Mouse (Mus musculus) thymus, adult 2 months (tissue): ENCODE data around the gene Ptpn1. TPM values are rescaled to one million over a fixed set of nuclear protein-coding genes. Genes with fewer than 3 reads are reported as not detected.
A peak's percentile ranks its signal among the peaks of the same experiment; 100 is the strongest.

Experiments
- DNase-seq: peaks from one replicate; pipeline ENCODE4 v3.0.0; 2021
- H3K27ac ChIP-seq: fragments of 200-500 bp; 2 replicates; pipeline ENCODE4 v1.5.1; 2012; ENCODE audit warnings: low read length, control low read depth; ENCODE audit not compliant: control insufficient read depth, insufficient read depth
- H3K27me3 ChIP-seq: fragments of 200-500 bp; 2 replicates; pipeline ENCODE4 v1.6.1; 2012; ENCODE audit warnings: mild to moderate bottlenecking, low read length, moderate library complexity, mixed read lengths; ENCODE audit not compliant: control insufficient read depth, insufficient read depth
- H3K36me3 ChIP-seq: fragments of 200-500 bp; 2 replicates; pipeline ENCODE4 v1.6.1; 2012; ENCODE audit warnings: mild to moderate bottlenecking, low read length, moderate library complexity; ENCODE audit not compliant: control insufficient read depth, insufficient read depth
- H3K4me1 ChIP-seq: fragments of 200-500 bp; replicated peaks from 2 replicates; pipeline ENCODE4 v1.6.1; 2012; ENCODE audit warnings: low read length; ENCODE audit not compliant: control insufficient read depth, insufficient read depth
- H3K4me3 ChIP-seq: fragments of 200-500 bp; 2 replicates; pipeline ENCODE4 v1.5.1; 2012; ENCODE audit warnings: mild to moderate bottlenecking, low read length, control low read depth, moderate library complexity; ENCODE audit not compliant: control insufficient read depth, insufficient read depth
- CTCF ChIP-seq: fragments of 200-500 bp; IDR thresholded peaks from 2 replicates; pipeline ENCODE4 v1.5.1; 2012; ENCODE audit warnings: mild to moderate bottlenecking, control low read depth, low read length, moderate library complexity, borderline replicate concordance; ENCODE audit not compliant: control insufficient read depth, poor library complexity, insufficient read depth; ENCODE audit errors: extremely low read depth
- POLR2A ChIP-seq: fragments of 200-500 bp; IDR thresholded peaks from 2 replicates; pipeline ENCODE4 v1.6.1; 2012; ENCODE audit warnings: mild to moderate bottlenecking, low read length, control low read depth, moderate library complexity; ENCODE audit not compliant: control insufficient read depth, poor library complexity, insufficient read depth; ENCODE audit errors: extremely low read depth
- WGBS: fragments of 180-500 bp; shearing (Covaris S2); methylation state at CpG from one replicate; pipeline ENCODE4 v1.1.7; 2018; 5-methylcytosine and 5-hydroxymethylcytosine counted together
- polyA plus RNA-seq: library from polyadenylated mRNA; depleted of rRNA; stranded (reverse); fragments of >200 nt; gene quantifications from 2 replicates; pipeline ENCODE4 v1.2.3, GENCODE M21; 2012

The Ptpn1 gene
- polyA plus RNA-seq, 1 experiment, result 97.8 TPM

GRCm38 (mm10) chr2:167999145-167999743 is 67.4 kb downstream of the Ptpn1 start:
- DNase-seq, result no peak
- peaks cover 14% of the 10 kb centered on the region for H3K4me1 ChIP-seq
- no peak overlapping the region for H3K4me3 ChIP-seq
- TF ChIP-seq CTCF, result no peak
- no peak for TF ChIP-seq POLR2A
- H3K27me3 ChIP-seq, result no peaks in the 10 kb centered on the region
- no peaks in the 10 kb centered on the region for H3K36me3 ChIP-seq
- 93% methylated on average over 3 of the region's 3 CpGs for WGBS
- H3K27ac ChIP-seq, result no peak overlapping the region

- no peak for TF ChIP-seq CTCF
- no peak for DNase-seq
- H3K36me3 ChIP-seq, result no peaks in the 10 kb centered on the region
- 53% methylated on average over 4 of the region's 4 CpGs for WGBS
- H3K4me3 ChIP-seq, result no peak overlapping the region
- no peaks in the 10 kb centered on the region for H3K27me3 ChIP-seq
- H3K4me1 ChIP-seq, result peaks cover 7% of the 10 kb centered on the region
- no peak overlapping the region for H3K27ac ChIP-seq
These were observed 70.3 kb downstream of the Ptpn1 start for GRCm38 (mm10) chr2:168002188-168002587.

- Histone ChIP-seq H3K4me1 (peaks cover under 1% of the 10 kb centered on the region), H3K4me3 (no peak overlapping the region), H3K27ac (no peak overlapping the region), H3K36me3 (no peaks in the 10 kb centered on the region), H3K27me3 (no peaks in the 10 kb centered on the region)
- TF ChIP-seq POLR2A, result no peak
- no peak for TF ChIP-seq CTCF
- WGBS, result 90% methylated on average over 2 of the region's 2 CpGs
- DNase-seq, result no peak
These were observed 71.0 kb downstream of the Ptpn1 start for GRCm38 (mm10) chr2:168002884-168003283.

- no peaks in the 10 kb centered on the region for H3K4me1 ChIP-seq
- no peak for DNase-seq
- TF ChIP-seq POLR2A (no peak), CTCF (no peak)
These were observed 71.6 kb downstream of the Ptpn1 start for GRCm38 (mm10) chr2:168003431-168003830.

GRCm38 (mm10) chr2:168004369-168004768 is 72.5 kb downstream of the Ptpn1 start:
- no peaks in the 10 kb centered on the region for H3K27me3 ChIP-seq
- no peak for DNase-seq
- H3K4me1 ChIP-seq, result no peaks in the 10 kb centered on the region
- WGBS, result 70% methylated on average over 2 of the region's 2 CpGs
- TF ChIP-seq POLR2A (no peak), CTCF (0 out of 2 replicates have a peak, but pooled peaks have one; percentile 57)
- H3K4me3 ChIP-seq, result no peak overlapping the region
- H3K27ac ChIP-seq, result no peak overlapping the region
- H3K36me3 ChIP-seq, result no peaks in the 10 kb centered on the region

More at GRCm38 (mm10) chr2:168003431-168003830, 71.6 kb downstream of the Ptpn1 start:
- Histone ChIP-seq H3K4me3 (no peak overlapping the region), H3K36me3 (no peaks in the 10 kb centered on the region), H3K27ac (no peak overlapping the region), H3K27me3 (no peaks in the 10 kb centered on the region)
- WGBS, result 94% methylated on average over 12 of the region's 12 CpGs

GRCm38 (mm10) chr2:168005005-168005404 is 73.1 kb downstream of the Ptpn1 start:
- DNase-seq, result no peak
- WGBS, result 94% methylated on average over 3 of the region's 3 CpGs
- Histone ChIP-seq H3K36me3 (no peaks in the 10 kb centered on the region), H3K4me1 (no peaks in the 10 kb centered on the region), H3K27me3 (no peaks in the 10 kb centered on the region), H3K4me3 (no peak overlapping the region), H3K27ac (no peak overlapping the region)
- TF ChIP-seq CTCF (no peak), POLR2A (no peak)

GRCm38 (mm10) chr2:168005616-168006015 is 73.8 kb downstream of the Ptpn1 start:
- 69% methylated on average over 3 of the region's 3 CpGs for WGBS
- DNase-seq, result no peak
- TF ChIP-seq CTCF (no peak), POLR2A (no peak)
- Histone ChIP-seq H3K4me1 (no peaks in the 10 kb centered on the region), H3K27ac (no peak overlapping the region), H3K36me3 (no peaks in the 10 kb centered on the region), H3K4me3 (no peak overlapping the region), H3K27me3 (no peaks in the 10 kb centered on the region)

GRCm38 (mm10) chr2:168006489-168006888 is 74.6 kb downstream of the Ptpn1 start:
- WGBS, result 98% methylated on average over 6 of the region's 6 CpGs
- Histone ChIP-seq H3K4me1 (no peaks in the 10 kb centered on the region), H3K27ac (no peak overlapping the region), H3K36me3 (no peaks in the 10 kb centered on the region), H3K4me3 (no peak overlapping the region), H3K27me3 (no peaks in the 10 kb centered on the region)
- no peak for DNase-seq
- TF ChIP-seq CTCF (no peak), POLR2A (no peak)
